Mouse (Mus musculus): ENCODE results near the gene Vezf1. TPM values are rescaled to one million over a fixed set of nuclear protein-coding genes. Genes with fewer than 3 reads are reported as not detected.

The Vezf1 gene
- total RNA-seq, 2 experiments from 2014 or later: 20.2 to 22.6 TPM

DNA sequence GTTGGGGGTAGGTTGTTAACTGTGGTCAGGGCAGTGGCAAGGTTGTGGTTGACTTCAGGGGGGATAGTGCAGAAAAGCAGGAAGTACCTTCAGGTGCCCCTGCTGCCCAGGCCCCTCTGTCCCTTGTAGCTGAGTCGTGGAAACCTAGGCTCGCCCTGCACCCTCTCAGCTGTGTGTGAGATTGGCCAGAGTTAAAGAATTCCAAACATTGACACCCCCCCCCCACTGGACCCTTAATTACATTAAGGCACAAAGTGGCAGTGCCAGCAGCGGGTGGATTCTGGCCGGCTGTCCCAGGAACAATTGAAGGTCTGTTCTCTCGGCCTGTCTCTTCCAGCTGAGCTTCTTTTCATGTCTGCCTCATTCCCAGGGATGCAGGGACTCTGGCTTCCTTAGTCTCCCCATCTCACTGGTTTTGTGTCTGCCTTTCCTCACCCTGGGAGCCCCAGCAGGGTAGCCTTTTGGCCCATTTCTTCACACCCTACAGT, 58.3 kb downstream of the Vezf1 start:
- DNase-seq: peak in 1 of 2 experiments; percentile 37

DNA sequence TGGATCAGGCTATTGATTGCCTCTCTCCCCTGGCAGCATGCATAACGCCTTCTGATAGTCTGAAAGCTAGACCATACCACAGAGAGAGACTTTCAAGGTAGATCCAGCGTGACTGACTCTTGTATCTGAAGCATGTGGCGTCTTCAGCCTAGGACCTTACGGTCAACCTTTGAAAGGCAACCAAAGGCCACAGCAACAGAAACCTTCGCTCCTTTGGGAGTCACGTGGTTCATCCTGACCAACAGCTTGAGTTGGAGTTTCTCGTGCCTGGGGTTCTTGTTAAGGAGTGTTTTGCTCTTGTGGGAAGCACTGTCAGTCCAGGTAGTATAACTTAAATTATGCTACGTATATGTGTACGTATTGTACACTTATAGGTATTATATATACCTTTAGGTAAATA, 60.4 kb downstream of the Vezf1 start:
- no peak for DNase-seq

- no peak for DNase-seq
These were observed 61.2 kb downstream of the Vezf1 start for GRCm38 (mm10) chr11:88129281-88129680.

- peak in 1 of 2 experiments; percentile 32 for DNase-seq
These were observed 61.9 kb downstream of the Vezf1 start for GRCm38 (mm10) chr11:88129935-88130334.

- no peak for DNase-seq
These were observed 63.8 kb downstream of the Vezf1 start for GRCm38 (mm10) chr11:88131847-88132246.

Other genes with a start within 250 kb of the Vezf1 start
- gene Lpo, start 240.0 kb upstream of the Vezf1 start, total RNA-seq (2021): under 1 TPM; 0.12 to 0.18 TPM
- 1 to 10 TPM; 4.5 to 5.1 TPM for gene Mks1, start 215.1 kb upstream of the Vezf1 start, total RNA-seq (2021)
- not detected for gene Epx, start 192.7 kb upstream of the Vezf1 start, total RNA-seq (2021)
- gene Olfr462, start 176.0 kb upstream of the Vezf1 start, total RNA-seq (2021): not detected
- gene Olfr463, start 170.9 kb upstream of the Vezf1 start, total RNA-seq (2021): not detected
- gene Olfr464, start 147.3 kb upstream of the Vezf1 start, total RNA-seq (2021): not detected
- gene Dynll2, start 80.7 kb upstream of the Vezf1 start, total RNA-seq (2021): 100 to 1,000 TPM; 446 to 473 TPM
- 100 to 1,000 TPM; 232 to 248 TPM for gene Srsf1, start 20.9 kb upstream of the Vezf1 start, total RNA-seq (2021)
- gene Cuedc1, start 29.8 kb downstream of the Vezf1 start, total RNA-seq (2021): 10 to 100 TPM; 27.9 to 31.4 TPM
- gene Mrps23, start 136.1 kb downstream of the Vezf1 start, total RNA-seq (2021): 10 to 100 TPM; 67.6 to 78.7 TPM
- not detected for gene Ccdc182, start 225.8 kb downstream of the Vezf1 start, total RNA-seq (2021)